Mouse (Mus musculus) heart, embryonic 16.5 days (tissue): ENCODE measurements around the gene Arel1. TPM values are rescaled to one million over a fixed set of nuclear protein-coding genes. Genes with fewer than 3 reads are reported as not detected.

Experiments used
- ATAC-seq: fragments of 200-750 bp; cut with Nextera tagmentation; replicated peaks from 2 replicates; pipeline ENCODE4 v1.8.0; 2017; ENCODE audit warnings: moderate number of reproducible peaks; ENCODE audit not compliant: insufficient read depth, low FRiP score; ENCODE audit errors: extremely low read depth
- H3K27ac ChIP-seq: fragments of 300-500 bp; sonication (generic); 2 replicates; pipeline ENCODE4 v1.5.1; 2014; ENCODE audit warnings: mild to moderate bottlenecking, low read length, control low read depth, moderate library complexity
- H3K27me3 ChIP-seq: fragments of 300-500 bp; sonication (generic); 2 replicates; pipeline ENCODE4 v1.6.1; 2014; ENCODE audit warnings: low read length, mixed read lengths; ENCODE audit not compliant: control insufficient read depth, insufficient read depth
- H3K36me3 ChIP-seq: fragments of 300-500 bp; sonication (generic); 2 replicates; pipeline ENCODE4 v1.6.1; 2014; ENCODE audit not compliant: control insufficient read depth, insufficient read depth
- H3K4me1 ChIP-seq: fragments of 300-500 bp; sonication (generic); 2 replicates; pipeline ENCODE4 v1.6.1; 2014; ENCODE audit warnings: low read length, mixed read lengths; ENCODE audit not compliant: control insufficient read depth, insufficient read depth
- H3K4me2 ChIP-seq: fragments of 300-500 bp; sonication (generic); 2 replicates; pipeline ENCODE4 v1.6.1; 2014; ENCODE audit warnings: low read depth, mild to moderate bottlenecking, control low read depth, low read length
- H3K4me3 ChIP-seq: fragments of 300-500 bp; sonication (generic); 2 replicates; pipeline ENCODE4 v1.5.1; 2014; ENCODE audit warnings: mild to moderate bottlenecking, control low read depth, low read length
- H3K9ac ChIP-seq: fragments of 300-500 bp; sonication (generic); 2 replicates; pipeline ENCODE4 v1.6.1; 2014; ENCODE audit warnings: low read length, control low read depth
- H3K9me3 ChIP-seq: fragments of 300-500 bp; sonication (generic); replicated peaks from 2 replicates; pipeline ENCODE4 v1.6.1; 2016; ENCODE audit warnings: low read length; ENCODE audit not compliant: control insufficient read depth
- WGBS: fragments of 180-500 bp; shearing (Covaris S2); extraction: QIAGEN DNeasy Blood & Tissue Kit; methylation state at CpG from one replicate; pipeline ENCODE4 v1.1.7; 2014; 5-methylcytosine and 5-hydroxymethylcytosine counted together
- polyA plus RNA-seq: library from polyadenylated mRNA; unstranded; fragments of >200 nt; fragmentation: Nextera tagmentation; extraction: Ambion mirVana; gene quantifications from 2 replicates; pipeline ENCODE4 v1.2.1, GENCODE M21; 2015

Arel1 gene
- polyA plus RNA-seq, 1 experiment from 2014 or later: 13.1 TPM

DNA sequence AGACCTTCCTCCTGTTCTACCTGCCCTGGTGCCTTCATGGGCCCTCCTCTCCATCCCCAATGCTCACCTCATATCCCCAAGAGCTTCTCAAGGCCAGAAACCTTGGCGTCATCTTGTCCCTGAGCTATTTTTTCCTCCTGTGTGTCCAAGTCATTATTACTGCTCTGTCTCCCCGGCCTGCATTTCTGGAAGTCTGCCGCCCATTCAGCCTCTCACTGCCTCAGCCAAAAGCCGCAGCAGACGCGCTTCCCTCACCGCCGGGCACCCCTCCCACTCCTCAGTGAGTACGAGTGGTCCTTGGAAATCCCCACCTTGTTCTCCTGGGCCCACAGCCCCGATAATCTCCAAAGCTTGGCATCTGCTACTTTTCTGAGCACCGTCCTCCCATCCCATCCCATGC lies 90.6 kb downstream of the Arel1 start:
- Histone ChIP-seq H3K4me3 (no peak overlapping the region), H3K4me1 (0 out of 2 replicates have a peak, but pooled peaks cover 4% of the 10 kb centered on the region), H3K9me3 (no peaks in the 10 kb centered on the region), H3K27ac (no peak overlapping the region; the same call in 1 of the 2 replicates), H3K9ac (no peak overlapping the region), H3K4me2 (no peak overlapping the region), H3K27me3 (peaks cover 42% of the 10 kb centered on the region), H3K36me3 (no peaks in the 10 kb centered on the region)
- WGBS: 39% methylated on average over 11 of the region's 11 CpGs
- ATAC-seq: no peak

DNA sequence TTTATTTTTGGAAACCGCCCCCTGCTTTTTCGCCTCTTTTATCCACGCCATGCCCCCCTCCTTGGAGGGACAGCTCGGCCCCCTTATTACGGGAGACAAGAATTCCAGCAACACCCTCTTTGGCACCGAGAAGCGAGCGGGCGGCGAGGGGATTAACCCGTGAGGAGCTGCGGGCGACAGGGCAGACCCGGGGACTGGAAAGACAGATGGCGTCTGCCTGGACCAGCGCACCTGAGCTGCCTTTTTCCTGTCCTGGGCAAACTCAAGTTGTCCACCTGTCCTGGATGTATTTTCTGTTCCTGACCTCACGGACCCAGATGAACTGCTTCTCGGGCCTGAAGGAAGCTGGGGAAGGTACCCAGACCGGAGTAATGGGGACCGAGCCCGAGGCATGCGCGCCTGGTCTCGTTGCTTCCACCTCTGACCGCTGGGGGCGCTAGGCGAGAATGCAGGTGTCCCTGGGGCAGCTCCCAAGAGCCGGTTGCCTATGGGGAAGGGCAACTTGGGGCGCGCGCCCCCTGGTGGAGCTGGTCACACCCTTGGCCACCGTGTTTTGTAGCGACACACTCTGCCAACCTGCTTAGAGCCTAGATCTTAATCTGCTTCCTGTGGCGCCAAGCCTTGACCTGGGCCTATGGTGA lies 94.1 kb downstream of the Arel1 start, which contains the start of gene Ltbp2:
TSS of gene Ltbp2 (minus strand) at position 52 of the 641 bp plus-strand sequence.
- peaks cover 52% of the 10 kb centered on the region for H3K27me3 ChIP-seq
- no peaks in the 10 kb centered on the region for H3K36me3 ChIP-seq

DNA sequence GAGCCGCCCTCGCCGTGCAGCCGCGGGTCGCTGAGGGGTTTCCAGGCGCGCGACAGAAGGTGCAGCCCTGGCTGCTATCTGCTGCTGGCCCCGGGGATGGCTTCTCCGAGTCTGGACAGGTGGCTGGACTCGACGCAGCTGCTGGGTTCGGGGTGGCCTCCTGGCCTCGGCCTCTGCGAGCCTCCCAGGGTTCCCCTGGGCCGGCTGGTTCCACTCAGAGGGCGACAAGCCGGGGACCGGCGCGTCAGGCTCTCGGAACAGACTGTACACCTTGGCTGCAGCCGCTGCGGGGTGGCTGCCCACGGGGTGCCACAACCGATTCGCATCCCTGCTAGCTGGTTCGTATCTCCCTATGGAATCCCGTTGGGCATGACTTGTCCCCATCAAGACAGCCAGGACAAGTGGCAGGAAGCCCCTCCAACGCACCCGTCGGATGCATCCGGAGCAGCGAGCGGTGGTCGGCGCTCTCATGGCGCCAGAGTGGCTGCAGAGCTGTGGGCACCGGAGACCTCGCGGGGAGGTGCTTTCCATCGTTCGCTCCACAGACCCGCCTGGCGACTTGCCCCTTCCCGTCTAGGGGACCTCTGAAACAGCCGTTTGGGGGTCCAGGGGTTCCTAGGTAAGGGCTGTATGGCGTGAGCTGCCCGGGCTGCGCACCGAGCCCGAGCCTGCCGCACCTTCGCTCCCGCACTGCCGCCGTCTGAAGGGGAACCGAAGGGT lies 94.8 kb downstream of the Arel1 start:
- H3K4me3 ChIP-seq: peak overlapping the region; percentile 57
- no peak overlapping the region for H3K27ac ChIP-seq
- under 1% methylated on average over 59 of the region's 59 CpGs for WGBS
- H3K36me3 ChIP-seq: no peaks in the 10 kb centered on the region
- no peak; the same call in 1 of the 2 replicates for ATAC-seq
- H3K4me2 ChIP-seq: peak overlapping the region; percentile 80
- H3K4me1 ChIP-seq: 0 out of 2 replicates have a peak, but pooled peaks cover 4% of the 10 kb centered on the region
- peak overlapping the region; percentile 62 for H3K9ac ChIP-seq
- H3K9me3 ChIP-seq: no peaks in the 10 kb centered on the region
- H3K27me3 ChIP-seq: peaks cover 52% of the 10 kb centered on the region

More for the DNA sequence above, 94.1 kb downstream of the Arel1 start, which contains the start of gene Ltbp2:
- H3K27ac ChIP-seq: no peak within 1 kb of the TSS
- H3K4me2 ChIP-seq: peak within 1 kb of the TSS; percentile 80
- 3% methylated on average over 34 of the region's 34 CpGs for WGBS
- H3K9me3 ChIP-seq: no peaks in the 10 kb centered on the region
- H3K4me3 ChIP-seq: peak within 1 kb of the TSS; percentile 57
- H3K9ac ChIP-seq: peak within 1 kb of the TSS; percentile 62
- 0 out of 2 replicates have a peak, but pooled peaks cover 4% of the 10 kb centered on the region for H3K4me1 ChIP-seq
- ATAC-seq: peak; percentile 57

DNA sequence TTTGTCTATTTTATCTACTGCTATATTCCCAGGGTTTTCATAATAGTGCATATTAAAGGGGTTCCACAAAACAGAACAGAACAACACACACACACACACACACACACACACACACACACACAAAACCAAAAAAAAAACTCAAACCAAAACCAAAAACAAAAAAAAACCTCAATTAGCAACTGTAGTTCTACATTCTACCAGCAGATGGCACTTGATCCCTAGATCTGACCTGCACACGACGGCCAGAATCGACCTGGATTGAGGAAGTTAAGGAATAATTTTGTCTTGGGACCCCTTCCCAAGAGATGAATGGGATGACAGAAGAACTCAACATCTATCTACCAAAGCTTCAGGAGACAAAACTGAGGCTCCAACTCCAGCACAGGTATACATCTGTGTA lies 97.3 kb downstream of the Arel1 start:
- WGBS: 2% methylated on average over 3 of the region's 3 CpGs
- Histone ChIP-seq H3K4me3 (no peak overlapping the region), H3K4me2 (peak overlapping the region; percentile 23; the same call in 1 of the 2 replicates), H3K9me3 (no peaks in the 10 kb centered on the region), H3K27me3 (peaks cover 46% of the 10 kb centered on the region), H3K27ac (no peak overlapping the region), H3K36me3 (no peaks in the 10 kb centered on the region), H3K9ac (no peak overlapping the region), H3K4me1 (0 out of 2 replicates have a peak, but pooled peaks cover 4% of the 10 kb centered on the region)
- no peak for ATAC-seq

DNA sequence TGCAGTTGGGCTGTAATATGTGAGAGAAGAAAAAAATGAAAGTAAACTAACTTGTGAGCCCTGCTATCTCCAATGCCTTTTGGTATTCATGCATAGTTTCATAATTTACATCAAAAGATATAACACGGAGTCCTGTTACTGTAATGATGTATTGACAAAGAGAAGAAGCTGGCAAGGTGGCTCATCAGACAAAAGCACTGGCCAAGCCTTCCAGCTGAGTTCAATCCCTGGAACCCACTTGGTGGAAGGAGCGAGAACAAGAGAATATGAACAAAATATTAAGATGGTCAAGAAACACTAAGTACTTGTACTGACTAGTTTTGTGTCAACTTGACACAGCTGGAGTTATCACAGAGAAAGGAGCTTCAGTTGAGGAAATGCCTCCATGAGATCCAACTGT lies 98.4 kb downstream of the Arel1 start:
- Histone ChIP-seq H3K9ac (no peak overlapping the region), H3K27ac (no peak overlapping the region), H3K9me3 (no peaks in the 10 kb centered on the region), H3K36me3 (no peaks in the 10 kb centered on the region), H3K4me3 (no peak overlapping the region), H3K4me2 (no peak overlapping the region), H3K4me1 (0 out of 2 replicates have a peak, but pooled peaks cover 4% of the 10 kb centered on the region), H3K27me3 (peaks cover 39% of the 10 kb centered on the region)
- no peak for ATAC-seq
- WGBS: 73% methylated on average over 2 of the region's 2 CpGs

Other genes starting within 250 kb of the Arel1 start
- 52.8 and 59.4 TPM in 2 replicates for gene Npc2, start 197.7 kb downstream of the Arel1 start, polyA plus RNA-seq
- gene Isca2, start 197.6 kb downstream of the Arel1 start, polyA plus RNA-seq: 157 and 160 TPM in 2 replicates
- gene Ltbp2, start 94.4 kb downstream of the Arel1 start, polyA plus RNA-seq: 5.9 and 7.8 TPM in 2 replicates
- 86.0 and 98.0 TPM in 2 replicates for gene Fcf1, start within 50 bp of the Arel1 start, polyA plus RNA-seq
- 16.3 and 17.7 TPM in 2 replicates for gene Ylpm1, start 25.4 kb upstream of the Arel1 start, polyA plus RNA-seq
- gene Prox2, start 139.9 kb upstream of the Arel1 start, polyA plus RNA-seq: 1.8 and 2.4 TPM in 2 replicates
- gene Dlst, start 139.9 kb upstream of the Arel1 start, polyA plus RNA-seq: 254 and 264 TPM in 2 replicates
- 1.6 and 2.5 TPM in 2 replicates for gene Rps6kl1, start 180.4 kb upstream of the Arel1 start, polyA plus RNA-seq
- 8.2 and 9.2 TPM in 2 replicates for gene Pgf, start 206.9 kb upstream of the Arel1 start, polyA plus RNA-seq
- gene Eif2b2, start 248.6 kb upstream of the Arel1 start, polyA plus RNA-seq: 57.6 and 68.6 TPM in 2 replicates